Mouse (Mus musculus): ENCODE data around the gene Srarp. TPM values are rescaled to one million over a fixed set of nuclear protein-coding genes. Genes with fewer than 3 reads are reported as not detected.

Gene Srarp
- polyA plus RNA-seq, 1 experiment from 2014 or later = not detected

- H3K9me3 ChIP-seq (replicated peaks) = no peaks in the 10 kb centered on the region
- 88% methylated on average over 6 of the region's 6 CpGs for WGBS
- peaks cover 17% of the 10 kb centered on the region for H3K4me1 ChIP-seq
- H3K36me3 ChIP-seq = no peaks in the 10 kb centered on the region
- H3K4me3 ChIP-seq = no peak overlapping the region
- peaks cover 51% of the 10 kb centered on the region for H3K27me3 ChIP-seq (ENCODE audit: low read depth, poor library complexity, severe bottlenecking)
- DNase-seq (ENCODE audit: low spot score) = no peak
- no peak overlapping the region for H3K27ac ChIP-seq
Observed at GRCm38 (mm10) chr4:141429381-141429780, 6.5 kb downstream of the Srarp start.

GRCm38 (mm10) chr4:141427921-141428320 lies 8.0 kb downstream of the Srarp start:
- WGBS = 87% methylated on average over 13 of the region's 13 CpGs

GRCm38 (mm10) chr4:141426796-141427745 lies 8.8 kb downstream of the Srarp start:
- Histone ChIP-seq H3K27ac (no peak overlapping the region), H3K36me3 (no peaks in the 10 kb centered on the region), H3K27me3 (ENCODE audit: low read depth, poor library complexity, severe bottlenecking) (peaks cover 68% of the 10 kb centered on the region), H3K4me3 (no peak overlapping the region), H3K9me3 (replicated peaks) (no peaks in the 10 kb centered on the region), H3K4me1 (peaks cover 15% of the 10 kb centered on the region)
- WGBS = 76% methylated on average over 10 of the region's 10 CpGs
- DNase-seq (ENCODE audit: low spot score) = no peak

More at GRCm38 (mm10) chr4:141427921-141428320, 8.0 kb downstream of the Srarp start:
- no peaks in the 10 kb centered on the region for H3K9me3 ChIP-seq (replicated peaks)
- peaks cover 17% of the 10 kb centered on the region for H3K4me1 ChIP-seq
- H3K27me3 ChIP-seq (ENCODE audit: low read depth, poor library complexity, severe bottlenecking) = peaks cover 62% of the 10 kb centered on the region
- no peaks in the 10 kb centered on the region for H3K36me3 ChIP-seq
- H3K4me3 ChIP-seq = no peak overlapping the region
- no peak overlapping the region for H3K27ac ChIP-seq
- DNase-seq (ENCODE audit: low spot score) = no peak

- H3K27me3 ChIP-seq (ENCODE audit: low read depth, poor library complexity, severe bottlenecking) = peaks cover 74% of the 10 kb centered on the region
- DNase-seq (ENCODE audit: low spot score) = peak; percentile 42
- WGBS = 6% methylated on average over 36 of the region's 36 CpGs
Observed at GRCm38 (mm10) chr4:141425484-141426479, 10.1 kb downstream of the Srarp start.

GRCm38 (mm10) chr4:141423691-141424431 lies 12.0 kb downstream of the Srarp start:
- Histone ChIP-seq H3K4me1 (peaks cover 38% of the 10 kb centered on the region), H3K4me3 (no peak overlapping the region), H3K27me3 (ENCODE audit: low read depth, poor library complexity, severe bottlenecking) (peaks cover 79% of the 10 kb centered on the region), H3K36me3 (no peaks in the 10 kb centered on the region), H3K27ac (no peak overlapping the region), H3K9me3 (replicated peaks) (no peaks in the 10 kb centered on the region)
- DNase-seq (ENCODE audit: low spot score) = no peak
- 87% methylated on average over 13 of the region's 13 CpGs for WGBS

More at GRCm38 (mm10) chr4:141425484-141426479, 10.1 kb downstream of the Srarp start:
- Histone ChIP-seq H3K4me1 (peaks cover 26% of the 10 kb centered on the region), H3K36me3 (no peaks in the 10 kb centered on the region), H3K27ac (peak overlapping the region; percentile 39; the same call in 1 of the 2 replicates), H3K9me3 (replicated peaks) (no peaks in the 10 kb centered on the region), H3K4me3 (peak overlapping the region; percentile 49)

- 87% methylated on average over 5 of the region's 5 CpGs for WGBS
- Histone ChIP-seq H3K27ac (no peak overlapping the region), H3K4me3 (no peak overlapping the region), H3K4me1 (peaks cover 38% of the 10 kb centered on the region), H3K27me3 (ENCODE audit: low read depth, poor library complexity, severe bottlenecking) (peaks cover 77% of the 10 kb centered on the region), H3K9me3 (replicated peaks) (no peaks in the 10 kb centered on the region), H3K36me3 (no peaks in the 10 kb centered on the region)
- no peak for DNase-seq (ENCODE audit: low spot score)
Observed at GRCm38 (mm10) chr4:141423288-141423687, 12.6 kb downstream of the Srarp start.

- H3K4me1 ChIP-seq = peaks cover 38% of the 10 kb centered on the region
- no peak overlapping the region for H3K4me3 ChIP-seq
- DNase-seq (ENCODE audit: low spot score) = no peak
Observed at GRCm38 (mm10) chr4:141422841-141423240, 13.1 kb downstream of the Srarp start.

GRCm38 (mm10) chr4:141421423-141421822 lies 14.5 kb downstream of the Srarp start:
- Histone ChIP-seq H3K4me1 (peaks cover 38% of the 10 kb centered on the region), H3K36me3 (no peaks in the 10 kb centered on the region), H3K27me3 (ENCODE audit: low read depth, poor library complexity, severe bottlenecking) (peaks cover 58% of the 10 kb centered on the region), H3K4me3 (no peak overlapping the region), H3K9me3 (replicated peaks) (no peaks in the 10 kb centered on the region), H3K27ac (no peak overlapping the region)
- WGBS = 51% methylated on average over 14 of the region's 14 CpGs
- DNase-seq (ENCODE audit: low spot score) = no peak

More at GRCm38 (mm10) chr4:141422841-141423240, 13.1 kb downstream of the Srarp start:
- Histone ChIP-seq H3K9me3 (replicated peaks) (no peaks in the 10 kb centered on the region), H3K27ac (no peak overlapping the region), H3K27me3 (ENCODE audit: low read depth, poor library complexity, severe bottlenecking) (peaks cover 72% of the 10 kb centered on the region), H3K36me3 (no peaks in the 10 kb centered on the region)
- WGBS = 88% methylated on average over 5 of the region's 5 CpGs

- peaks cover 53% of the 10 kb centered on the region for H3K27me3 ChIP-seq (ENCODE audit: low read depth, poor library complexity, severe bottlenecking)
- peaks cover 34% of the 10 kb centered on the region for H3K4me1 ChIP-seq
- H3K4me3 ChIP-seq = no peak overlapping the region
- no peaks in the 10 kb centered on the region for H3K9me3 ChIP-seq (replicated peaks)
- no peaks in the 10 kb centered on the region for H3K36me3 ChIP-seq
- H3K27ac ChIP-seq = no peak overlapping the region
- 41% methylated on average over 9 of the region's 9 CpGs for WGBS
- DNase-seq (ENCODE audit: low spot score) = no peak
Observed at GRCm38 (mm10) chr4:141420886-141421285, 15.0 kb downstream of the Srarp start.

GRCm38 (mm10) chr4:141420192-141420829 lies 15.6 kb downstream of the Srarp start, which contains the start of gene Hspb7:
Gene Hspb7, plus strand, starts transcription at chr4:141420779.
- no peaks in the 10 kb centered on the region for H3K9me3 ChIP-seq (replicated peaks)
- no peaks in the 10 kb centered on the region for H3K36me3 ChIP-seq
- WGBS = 49% methylated on average over 9 of the region's 9 CpGs
- H3K27me3 ChIP-seq (ENCODE audit: low read depth, poor library complexity, severe bottlenecking) = peaks cover 47% of the 10 kb centered on the region
- no peak within 1 kb of the TSS for H3K4me3 ChIP-seq
- no peak for DNase-seq (ENCODE audit: low spot score)
- no peak within 1 kb of the TSS for H3K27ac ChIP-seq
- peaks cover 29% of the 10 kb centered on the region for H3K4me1 ChIP-seq

GRCm38 (mm10) chr4:141419398-141420191 lies 16.3 kb downstream of the Srarp start:
- H3K4me3 ChIP-seq = no peak overlapping the region
- 63% methylated on average over 27 of the region's 27 CpGs for WGBS
- peaks cover 23% of the 10 kb centered on the region for H3K4me1 ChIP-seq
- H3K36me3 ChIP-seq = no peaks in the 10 kb centered on the region
- no peak for DNase-seq (ENCODE audit: low spot score)
- H3K27me3 ChIP-seq (ENCODE audit: low read depth, poor library complexity, severe bottlenecking) = peaks cover 40% of the 10 kb centered on the region
- no peak overlapping the region for H3K27ac ChIP-seq
- H3K9me3 ChIP-seq (replicated peaks) = no peaks in the 10 kb centered on the region
